Mouse (Mus musculus): ENCODE measurements around the gene Dleu7. TPM values are rescaled to one million over a fixed set of nuclear protein-coding genes. Genes with fewer than 3 reads are reported as not detected.

Gene Dleu7
- polyA plus RNA-seq, 1 experiment from 2014 or later, result 0.53 TPM

DNA sequence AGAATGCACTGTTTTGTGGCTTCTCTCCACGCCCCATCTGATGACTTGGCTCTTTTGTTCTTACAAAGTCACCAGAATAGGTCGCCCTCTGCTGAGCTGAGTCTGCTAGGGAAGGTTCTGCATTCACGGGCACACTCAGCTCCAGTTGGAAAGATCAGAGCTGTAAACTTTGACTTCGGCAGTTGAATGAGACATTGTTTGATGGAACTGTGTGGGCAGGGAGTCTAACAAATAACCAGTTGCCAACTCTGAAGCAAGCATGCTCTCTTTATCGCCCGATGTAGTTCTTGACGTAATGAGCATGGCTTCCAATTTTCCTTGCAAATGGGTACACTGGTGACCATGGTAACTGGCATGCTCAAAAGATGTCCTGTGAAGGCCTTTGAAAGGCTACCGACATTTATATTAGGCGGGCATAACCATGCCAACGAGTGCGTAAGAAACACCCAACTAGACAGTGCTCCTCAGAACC is 66.2 kb downstream of the Dleu7 start:
- no peak for DNase-seq (ENCODE audit: low spot score)
- no peaks in the 10 kb centered on the region for H3K4me1 ChIP-seq
- no peaks in the 10 kb centered on the region for H3K27me3 ChIP-seq (ENCODE audit: low read depth, poor library complexity, severe bottlenecking)
- 84% methylated on average over 11 of the region's 11 CpGs for WGBS
- no peak overlapping the region for H3K4me3 ChIP-seq
- H3K36me3 ChIP-seq, result no peaks in the 10 kb centered on the region
- no peaks in the 10 kb centered on the region for H3K9me3 ChIP-seq (replicated peaks)
- no peak overlapping the region for H3K27ac ChIP-seq

Other genes starting within 250 kb of the Dleu7 start
- 53.0 and 56.4 TPM in 2 replicates for gene Rnaseh2b, start 458 bp downstream of the Dleu7 start, polyA plus RNA-seq (2016; fragmentation: Nextera tagmentation; extraction: Ambion mirVana)
- 0.05 and 0.21 TPM in 2 replicates for gene Gucy1b2, start 163.2 kb upstream of the Dleu7 start, polyA plus RNA-seq (2016; fragmentation: Nextera tagmentation; extraction: Ambion mirVana)

Measured in limb, embryonic 10.5 days (tissue).